Mouse (Mus musculus) neural tube, embryonic 14.5 days (tissue): Measurements from ENCODE around the gene Syt9. TPM values are rescaled to one million over a fixed set of nuclear protein-coding genes. Genes with fewer than 3 reads are reported as not detected.

Experiments used
- ATAC-seq: fragments of 200-750 bp; cut with Nextera tagmentation; 2 replicates; pipeline ENCODE4 v1.8.0; 2017; ENCODE audit warnings: low read depth, mild to moderate bottlenecking, moderate TSS enrichment, moderate library complexity
- H3K27ac ChIP-seq: fragments of 300-500 bp; sonication (generic); 2 replicates; pipeline ENCODE4 v1.5.1; 2014; ENCODE audit warnings: low read depth, mild to moderate bottlenecking, control low read depth, low read length, moderate library complexity, mixed read lengths
- H3K27me3 ChIP-seq: fragments of 300-500 bp; sonication (generic); 2 replicates; pipeline ENCODE4 v1.6.1; 2014; ENCODE audit warnings: low read length; ENCODE audit not compliant: control insufficient read depth, insufficient read depth
- H3K36me3 ChIP-seq: fragments of 300-500 bp; sonication (generic); 2 replicates; pipeline ENCODE4 v1.6.1; 2014; ENCODE audit warnings: low read length, mixed read lengths; ENCODE audit not compliant: control insufficient read depth, insufficient read depth
- H3K4me1 ChIP-seq: fragments of 300-500 bp; sonication (generic); 2 replicates; pipeline ENCODE4 v1.6.1; 2014; ENCODE audit warnings: low read length; ENCODE audit not compliant: control insufficient read depth, insufficient read depth
- H3K4me2 ChIP-seq: fragments of 300-500 bp; sonication (generic); 2 replicates; pipeline ENCODE4 v1.6.1; 2014; ENCODE audit warnings: mild to moderate bottlenecking, low read depth, low read length, control low read depth
- H3K4me3 ChIP-seq: fragments of 300-500 bp; sonication (generic); 2 replicates; pipeline ENCODE4 v1.5.1; 2014; ENCODE audit warnings: low read depth, low read length, control low read depth, mixed read lengths
- H3K9ac ChIP-seq: fragments of 300-500 bp; sonication (generic); replicated peaks from 2 replicates; pipeline ENCODE4 v1.6.1; 2014; ENCODE audit warnings: low read depth, mild to moderate bottlenecking, control low read depth, low read length, mixed read lengths
- H3K9me3 ChIP-seq: fragments of 300-500 bp; sonication (generic); 2 replicates; pipeline ENCODE4 v1.6.1; 2016; ENCODE audit warnings: low read length; ENCODE audit not compliant: control insufficient read depth
- WGBS: fragments of 180-500 bp; shearing (Covaris S2); extraction: QIAGEN DNeasy Blood & Tissue Kit; methylation state at CpG from one replicate; pipeline ENCODE4 v1.1.7; 2014; 5-methylcytosine and 5-hydroxymethylcytosine counted together
- polyA plus RNA-seq: library from polyadenylated mRNA; unstranded; fragments of >200 nt; fragmentation: Nextera tagmentation; extraction: Ambion mirVana; gene quantifications from 2 replicates; pipeline ENCODE4 v1.2.1, GENCODE M21; 2014

The Syt9 gene
- polyA plus RNA-seq = 12.7 and 13.6 TPM in 2 replicates

GRCm38 (mm10) chr7:107370232-107371125 lies at the start of gene Syt9:
TSS of gene Syt9 (plus strand) at chr7:107370728.
- no peaks in the 10 kb centered on the region for H3K9me3 ChIP-seq
- ATAC-seq = peak; percentile 90
- under 1% methylated on average over 76 of the region's 102 CpGs for WGBS

GRCm38 (mm10) chr7:107339013-107339412 lies 31.5 kb upstream of the Syt9 start:
- ATAC-seq = no peak
- Histone ChIP-seq H3K4me1 (peaks cover 5% of the 10 kb centered on the region; the same call in 1 of the 2 replicates), H3K9ac (no peak overlapping the region), H3K36me3 (no peaks in the 10 kb centered on the region), H3K4me3 (no peak overlapping the region), H3K27me3 (no peaks in the 10 kb centered on the region), H3K27ac (no peak overlapping the region), H3K4me2 (no peak overlapping the region), H3K9me3 (no peaks in the 10 kb centered on the region)
- 92% methylated on average over 5 of the region's 5 CpGs for WGBS

More at GRCm38 (mm10) chr7:107370232-107371125, at the start of gene Syt9:
- H3K4me1 ChIP-seq = 0 out of 2 replicates have a peak, but pooled peaks cover 4% of the 10 kb centered on the region
- H3K27me3 ChIP-seq = peaks cover 17% of the 10 kb centered on the region
- peak within 1 kb of the TSS; percentile 98 for H3K4me2 ChIP-seq
- H3K9ac ChIP-seq = peak within 1 kb of the TSS; percentile 68
- peak within 1 kb of the TSS; percentile 70 for H3K4me3 ChIP-seq
- H3K36me3 ChIP-seq = no peaks in the 10 kb centered on the region
- no peak within 1 kb of the TSS for H3K27ac ChIP-seq

- H3K4me1 ChIP-seq = peaks cover 5% of the 10 kb centered on the region; the same call in 1 of the 2 replicates
- no peak for ATAC-seq
- H3K9me3 ChIP-seq = no peaks in the 10 kb centered on the region
- H3K27me3 ChIP-seq = no peaks in the 10 kb centered on the region
- H3K4me2 ChIP-seq = no peak overlapping the region
- WGBS = 50% methylated on average over 3 of the region's 3 CpGs
- H3K27ac ChIP-seq = no peak overlapping the region
- H3K4me3 ChIP-seq = no peak overlapping the region
- H3K9ac ChIP-seq = no peak overlapping the region
- H3K36me3 ChIP-seq = no peaks in the 10 kb centered on the region
Observed at GRCm38 (mm10) chr7:107339560-107340057, 30.9 kb upstream of the Syt9 start.

- Histone ChIP-seq H3K4me1 (peaks cover 5% of the 10 kb centered on the region; the same call in 1 of the 2 replicates), H3K4me3 (no peak overlapping the region), H3K9me3 (no peaks in the 10 kb centered on the region), H3K9ac (no peak overlapping the region), H3K27me3 (no peaks in the 10 kb centered on the region), H3K4me2 (no peak overlapping the region), H3K36me3 (no peaks in the 10 kb centered on the region), H3K27ac (no peak overlapping the region)
- 69% methylated on average over 1 of the region's 1 CpGs for WGBS
- ATAC-seq = no peak
Observed at GRCm38 (mm10) chr7:107340221-107340620, 30.3 kb upstream of the Syt9 start.

GRCm38 (mm10) chr7:107341519-107342190 lies 28.9 kb upstream of the Syt9 start:
- no peaks in the 10 kb centered on the region for H3K36me3 ChIP-seq
- no peak overlapping the region for H3K27ac ChIP-seq
- no peak overlapping the region for H3K9ac ChIP-seq
- no peaks in the 10 kb centered on the region for H3K9me3 ChIP-seq
- no peaks in the 10 kb centered on the region for H3K27me3 ChIP-seq
- H3K4me1 ChIP-seq = peaks cover 5% of the 10 kb centered on the region; the same call in 1 of the 2 replicates
- no peak overlapping the region for H3K4me3 ChIP-seq
- ATAC-seq = peak; percentile 79
- 18% methylated on average over 8 of the region's 8 CpGs for WGBS
- H3K4me2 ChIP-seq = no peak overlapping the region

GRCm38 (mm10) chr7:107349201-107349600 lies 21.3 kb upstream of the Syt9 start:
- no peaks in the 10 kb centered on the region for H3K4me1 ChIP-seq
- H3K27ac ChIP-seq = no peak overlapping the region
- no peak for ATAC-seq
- no peak overlapping the region for H3K4me3 ChIP-seq
- H3K27me3 ChIP-seq = no peaks in the 10 kb centered on the region
- H3K9ac ChIP-seq = no peak overlapping the region
- no peaks in the 10 kb centered on the region for H3K36me3 ChIP-seq
- H3K4me2 ChIP-seq = no peak overlapping the region
- no peaks in the 10 kb centered on the region for H3K9me3 ChIP-seq
- WGBS = 67% methylated on average over 1 of the region's 1 CpGs

- Histone ChIP-seq H3K9ac (no peak overlapping the region), H3K4me3 (no peak overlapping the region), H3K4me1 (no peaks in the 10 kb centered on the region), H3K4me2 (no peak overlapping the region), H3K27ac (no peak overlapping the region), H3K27me3 (no peaks in the 10 kb centered on the region), H3K9me3 (no peaks in the 10 kb centered on the region), H3K36me3 (no peaks in the 10 kb centered on the region)
- WGBS = 95% methylated on average over 3 of the region's 3 CpGs
- no peak for ATAC-seq
Observed at GRCm38 (mm10) chr7:107362153-107362552, 8.4 kb upstream of the Syt9 start.

GRCm38 (mm10) chr7:107362634-107363033 lies 7.9 kb upstream of the Syt9 start:
- 87% methylated on average over 3 of the region's 3 CpGs for WGBS
- no peaks in the 10 kb centered on the region for H3K9me3 ChIP-seq
- no peak overlapping the region for H3K4me2 ChIP-seq
- H3K36me3 ChIP-seq = no peaks in the 10 kb centered on the region
- H3K4me3 ChIP-seq = no peak overlapping the region
- H3K9ac ChIP-seq = no peak overlapping the region
- no peaks in the 10 kb centered on the region for H3K27me3 ChIP-seq
- no peak for ATAC-seq
- no peak overlapping the region for H3K27ac ChIP-seq
- H3K4me1 ChIP-seq = no peaks in the 10 kb centered on the region
